Comparison of ENCODE assay signal across 11 mouse cellular contexts in the genomic region with DNA sequence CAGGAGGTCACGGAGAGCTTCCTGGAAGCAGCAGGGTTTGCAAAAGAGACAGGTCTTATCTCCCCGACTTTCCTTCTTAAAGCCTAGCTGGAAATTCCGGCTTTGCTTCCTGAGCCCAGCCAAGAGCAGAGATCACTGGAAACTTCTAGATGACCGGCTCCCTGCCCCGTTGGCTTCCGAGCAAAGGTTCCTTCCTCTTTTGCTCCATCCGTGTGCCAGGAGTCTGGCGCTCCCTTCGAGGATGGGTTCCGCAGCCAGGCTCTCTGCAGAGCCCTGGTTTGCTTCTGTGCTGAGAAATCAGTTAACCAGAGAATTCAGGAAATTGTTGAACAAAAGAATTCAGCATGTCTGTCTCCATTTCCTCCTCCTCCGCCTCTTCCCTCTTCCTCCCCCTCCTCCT. TPM values are rescaled to one million over a fixed set of nuclear protein-coding genes. Genes with fewer than 3 reads are reported as not detected.
DNase-seq lines count a peak whose midpoint lies in the region; ATAC-seq and TF ChIP-seq lines count a peak whose summit lies in the region.
"Had no signal": no experiment of that assay in that cellular context is flagged by ENCODE, and none has a peak within 500 bp of the region (broad histone marks: within the 10 kb centered on the region; RNA-seq: fewer than 3 reads in every experiment).

No protein-coding gene starts in this region.

- no peaks in the 10 kb centered on the region for H3K9me3 ChIP-seq in hindbrain, embryonic 10.5 days
- H3K9me3 ChIP-seq in hindbrain, embryonic 16.5 days (ENCODE audit: control insufficient read depth, low read length) = no peaks in the 10 kb centered on the region
- no peaks in the 10 kb centered on the region for H3K9me3 ChIP-seq in limb, embryonic 14.5 days (ENCODE audit: control insufficient read depth, low read length)
- H3K9me3 ChIP-seq in forebrain, embryonic 13.5 days (replicated peaks) = no peaks in the 10 kb centered on the region

- H3K27ac ChIP-seq in hindbrain, embryonic 10.5 days = peak overlapping the region; percentile 40
- H3K27ac ChIP-seq in hindbrain, embryonic 16.5 days (ENCODE audit: low read depth, low read length) = no peak overlapping the region
- H3K27ac ChIP-seq in limb, embryonic 14.5 days (replicated peaks; ENCODE audit: low read depth, low read length) = peak overlapping the region; percentile 77
- no peak overlapping the region for H3K27ac ChIP-seq in forebrain, embryonic 13.5 days
- no peak overlapping the region for H3K27ac ChIP-seq in cerebellum, adult 2 months (ENCODE audit: insufficient read depth, low read length)

- no peak for TF ChIP-seq CTCF in cerebellum, adult 2 months (IDR thresholded peaks at IDR 0.05; ENCODE audit: borderline replicate concordance, insufficient read depth, low read depth, low read length)

- no peaks in the 10 kb centered on the region for H3K36me3 ChIP-seq in hindbrain, embryonic 10.5 days
- no peaks in the 10 kb centered on the region for H3K36me3 ChIP-seq in hindbrain, embryonic 16.5 days (ENCODE audit: control insufficient read depth, insufficient read depth, low read length)
- H3K36me3 ChIP-seq in limb, embryonic 14.5 days (ENCODE audit: control insufficient read depth, insufficient read depth, low read length) = no peaks in the 10 kb centered on the region
- H3K36me3 ChIP-seq in forebrain, embryonic 13.5 days (ENCODE audit: poor library complexity, severe bottlenecking) = no peaks in the 10 kb centered on the region

- no peak overlapping the region for H3K4me3 ChIP-seq in hindbrain, embryonic 10.5 days
- H3K4me3 ChIP-seq in hindbrain, embryonic 16.5 days (ENCODE audit: low read length) = no peak overlapping the region
- H3K4me3 ChIP-seq in limb, embryonic 14.5 days (replicated peaks; ENCODE audit: low read length) = no peak overlapping the region
- H3K4me3 ChIP-seq in forebrain, embryonic 13.5 days = no peak overlapping the region
- H3K4me3 ChIP-seq in cerebellum, adult 2 months (replicated peaks; ENCODE audit: insufficient read depth, low read depth, low read length) = no peak overlapping the region

- peaks cover 19% of the 10 kb centered on the region for H3K4me1 ChIP-seq in hindbrain, embryonic 10.5 days (replicated peaks)
- H3K4me1 ChIP-seq in hindbrain, embryonic 16.5 days (ENCODE audit: control insufficient read depth, insufficient read depth, low read depth, low read length) = no peaks in the 10 kb centered on the region
- H3K4me1 ChIP-seq in limb, embryonic 14.5 days (ENCODE audit: control insufficient read depth, insufficient read depth, low read length) = peaks cover 9% of the 10 kb centered on the region
- H3K4me1 ChIP-seq in forebrain, embryonic 13.5 days = no peaks in the 10 kb centered on the region
- H3K4me1 ChIP-seq in cerebellum, adult 2 months (ENCODE audit: control insufficient read depth, insufficient read depth, low read length) = no peaks in the 10 kb centered on the region; the same call in 1 of the 2 replicates

- WGBS in hindbrain, embryonic 10.5 days = 74% methylated on average over 11 of the region's 11 CpGs
- WGBS in hindbrain, embryonic 16.5 days = 82% methylated on average over 11 of the region's 11 CpGs
- WGBS in limb, embryonic 14.5 days = 68% methylated on average over 11 of the region's 11 CpGs
- 84% methylated on average over 11 of the region's 11 CpGs for WGBS in forebrain, embryonic 13.5 days
- 39% methylated on average over 11 of the region's 11 CpGs for WGBS in cerebellum, adult 2 months

- no peak for TF ChIP-seq POLR2A in limb, embryonic 14.5 days (IDR thresholded peaks at IDR 0.05; ENCODE audit: borderline replicate concordance, extremely low read depth, insufficient read depth, insufficient read length)
- no peak for TF ChIP-seq POLR2A in cerebellum, adult 2 months (IDR thresholded peaks at IDR 0.05; ENCODE audit: borderline replicate concordance, insufficient read depth, low read length)

- no peak overlapping the region for H3K9ac ChIP-seq in hindbrain, embryonic 16.5 days (ENCODE audit: low read depth, low read length)
- H3K9ac ChIP-seq in limb, embryonic 14.5 days (ENCODE audit: low read depth, low read length, severe bottlenecking) = no peak overlapping the region
- H3K9ac ChIP-seq in forebrain, embryonic 13.5 days = no peak overlapping the region

- DNase-seq in hindbrain, embryonic 10.5 days (ENCODE audit: low spot score) = no peak
- peak; percentile 53 for DNase-seq in heart, postnatal 4 days
- DNase-seq in limb, embryonic 14.5 days (ENCODE audit: low spot score) = no peak
- DNase-seq in cerebellum, adult 2 months = no peak
- DNase-seq in urinary bladder, postnatal 25 days (ENCODE audit: low spot score) = no peak
- DNase-seq: thymus, adult 2 months had no signal

- H3K27me3 ChIP-seq in hindbrain, embryonic 10.5 days (ENCODE audit: insufficient read depth, poor library complexity, severe bottlenecking) = no peaks in the 10 kb centered on the region
- H3K27me3 ChIP-seq in hindbrain, embryonic 16.5 days (replicated peaks; ENCODE audit: control insufficient read depth, insufficient read depth, low read length) = no peaks in the 10 kb centered on the region
- H3K27me3 ChIP-seq in limb, embryonic 14.5 days (ENCODE audit: control insufficient read depth, insufficient read depth, low read length) = no peaks in the 10 kb centered on the region
- H3K27me3 ChIP-seq in forebrain, embryonic 13.5 days = no peaks in the 10 kb centered on the region
- H3K27me3 ChIP-seq in cerebellum, adult 2 months (ENCODE audit: control insufficient read depth, insufficient read depth, low read length) = no peaks in the 10 kb centered on the region

- no peak overlapping the region for H3K4me2 ChIP-seq in hindbrain, embryonic 16.5 days (ENCODE audit: low read length)
- no peak overlapping the region for H3K4me2 ChIP-seq in limb, embryonic 14.5 days (replicated peaks; ENCODE audit: low read depth, low read length, severe bottlenecking)
- H3K4me2 ChIP-seq in forebrain, embryonic 13.5 days = no peak overlapping the region
- H3K4me2 ChIP-seq: liver, embryonic 11.5 days had no signal

- ATAC-seq in hindbrain, embryonic 16.5 days = no peak
- ATAC-seq in granulocyte monocyte progenitor cell, adult 5-6 weeks (replicated peaks; ENCODE audit: poor library complexity, severe bottlenecking) = peak; percentile 64
- ATAC-seq in limb, embryonic 14.5 days (ENCODE audit: low FRiP score, low read depth) = no peak
- ATAC-seq in forebrain, embryonic 13.5 days = no peak

RNA-seq across cellular contexts. Expression of a gene that starts 10.1 kb away (rescaled TPM):
- 4.3 and 7.7 TPM in 2 replicates for polyA plus RNA-seq in hindbrain, embryonic 10.5 days (2016; fragmentation: Nextera tagmentation; extraction: Ambion mirVana)
- polyA plus RNA-seq in hindbrain, embryonic 16.5 days (2015; fragmentation: Nextera tagmentation; extraction: Ambion mirVana) = 6.8 and 6.9 TPM in 2 replicates
- not detected in 2 replicates for total RNA-seq in granulocyte monocyte progenitor cell, adult 5-6 weeks (2014; fragmentation: Nextera tagmentation)
- not detected in 2 replicates for total RNA-seq in granulocyte monocyte progenitor cell, adult 5-6 weeks (2017)
- 1 to 10 TPM; 1.2 to 1.3 TPM for total RNA-seq in heart, postnatal 4 days (2021)
- polyA plus RNA-seq in limb, embryonic 14.5 days (2012; rRNA removed) = 107 and 154 TPM in 2 replicates
- polyA plus RNA-seq in limb, embryonic 14.5 days (2014; fragmentation: Nextera tagmentation; extraction: Ambion mirVana) = 47.4 and 55.8 TPM in 2 replicates
- 2.7 and 3.5 TPM in 2 replicates for polyA plus RNA-seq in forebrain, embryonic 13.5 days (2015; fragmentation: Nextera tagmentation; extraction: Ambion mirVana)
- 0.61 and 1.4 TPM in 2 replicates for polyA plus RNA-seq in cerebellum, adult 2 months (2012; rRNA removed)
- total RNA-seq: monocyte, adult 5-6 weeks had no signal

Comparison
In these comparisons a context has a peak if more than half of its experiments do, and no peak if none do; other contexts are left out.
1. H3K27ac ChIP-seq: peak in hindbrain, embryonic 10.5 days (single experiment) and limb, embryonic 14.5 days (single experiment); none in hindbrain, embryonic 16.5 days (single experiment), forebrain, embryonic 13.5 days (single experiment) and cerebellum, adult 2 months (single experiment).